Mouse (Mus musculus) liver, postnatal 0 days (tissue): ENCODE results near the gene Pear1.

Experiments used
- CTCF ChIP-seq: sonication (generic); IDR thresholded peaks from 2 replicates; pipeline ENCODE4 v1.5.1; 2016; ENCODE audit warnings: antibody characterized with exemption, low read depth
- EP300 ChIP-seq: IDR thresholded peaks from 2 replicates; pipeline ENCODE4 v1.6.1; 2016; ENCODE audit warnings: antibody characterized with exemption, low read depth, mild to moderate bottlenecking

DNA sequence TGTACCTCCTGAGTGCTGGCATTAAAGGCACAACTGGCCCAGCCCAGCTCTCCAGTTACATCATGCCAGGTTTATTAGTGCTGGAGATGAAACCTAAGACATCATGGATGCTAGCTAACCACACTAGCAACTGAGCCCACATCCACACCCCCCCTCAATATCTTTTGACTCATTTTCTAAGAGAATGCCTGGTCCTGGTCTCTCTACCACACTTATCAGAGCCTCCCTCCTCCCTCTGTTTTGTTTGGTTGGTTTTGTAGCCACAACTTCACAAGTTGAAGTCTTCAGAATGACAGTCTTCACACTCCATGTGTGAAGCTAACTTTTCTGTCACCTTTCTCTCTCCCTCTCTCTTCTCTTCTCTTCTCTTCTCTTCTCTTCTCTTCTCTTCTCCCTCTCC is 16.8 kb upstream of the Pear1 start:
- TF ChIP-seq CTCF (no peak), EP300 (no peak)
